Mouse (Mus musculus): ENCODE results near the gene Ptprg. TPM values are rescaled to one million over a fixed set of nuclear protein-coding genes. Genes with fewer than 3 reads are reported as not detected.

The Ptprg gene
- total and polyA plus RNA-seq, 3 experiments, result 25.1 to 57.1 (median 54.0) TPM

GRCm38 (mm10) chr14:11938912-11939311, 385.6 kb downstream of the Ptprg start:
- intact Hi-C loops (cut with DNase I), result no loop called here

DNA sequence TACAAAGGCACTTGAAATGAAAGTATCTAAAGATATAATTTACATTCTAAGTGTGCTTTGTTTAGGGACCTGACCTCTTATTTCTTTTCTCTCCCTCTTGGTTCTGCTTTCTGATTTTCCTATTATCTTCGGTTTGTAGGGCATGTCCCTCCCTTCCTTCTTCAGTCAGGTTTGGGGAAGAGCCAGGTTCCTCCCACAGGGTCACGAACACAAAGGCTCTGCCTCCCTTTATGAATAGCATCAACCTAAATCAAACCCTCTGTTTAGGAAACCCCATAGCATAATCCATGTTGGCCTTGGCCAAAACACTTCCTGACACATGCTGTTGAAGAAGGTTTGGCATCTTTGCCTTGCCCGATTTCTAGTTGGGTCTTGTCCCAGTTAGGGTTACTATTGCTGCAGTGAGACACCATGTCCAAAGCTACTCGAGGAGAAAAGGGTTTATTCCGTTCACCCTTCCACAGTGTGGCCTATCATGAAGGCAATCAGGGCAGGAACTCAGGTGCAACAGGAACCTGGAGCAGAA, 388.7 kb downstream of the Ptprg start:
- H3K27ac ChIP-seq, result no peak overlapping the region; the same call in 1 of the 2 replicates
- no peak overlapping the region for H3K9ac ChIP-seq (ENCODE audit: low read depth, low read length)
- DNase-seq, result no peak
- H3K27me3 ChIP-seq (ENCODE audit: control insufficient read depth, insufficient read depth, low read length), result no peaks in the 10 kb centered on the region
- H3K4me1 ChIP-seq (ENCODE audit: control insufficient read depth, insufficient read depth, low read length), result peaks cover 6% of the 10 kb centered on the region
- H3K4me3 ChIP-seq, result no peak overlapping the region
- intact Hi-C loops (cut with DNase I), result no loop called here
- 31% methylated on average over 5 of the region's 5 CpGs for WGBS
- peaks cover 3% of the 10 kb centered on the region for H3K36me3 ChIP-seq (ENCODE audit: control insufficient read depth, insufficient read depth, low read length)
- H3K79me2 ChIP-seq (replicated peaks; ENCODE audit: control insufficient read depth, insufficient read depth, low read length), result no peaks in the 10 kb centered on the region; the same call in 1 of the 2 replicates
- TF ChIP-seq EP300 (IDR thresholded peaks at IDR 0.05; ENCODE audit: insufficient read depth, low read depth, low read length) (no peak), POLR2A (IDR thresholded peaks at IDR 0.05; ENCODE audit: insufficient read depth, low read depth, low read length) (no peak), CTCF (IDR thresholded peaks at IDR 0.05) (no peak)

More at GRCm38 (mm10) chr14:11938912-11939311, 385.6 kb downstream of the Ptprg start:
- no peak for TF ChIP-seq CTCF (IDR thresholded peaks at IDR 0.05)
- TF ChIP-seq POLR2A (IDR thresholded peaks at IDR 0.05; ENCODE audit: insufficient read depth, low read depth, low read length), result no peak
- no peak for TF ChIP-seq EP300 (IDR thresholded peaks at IDR 0.05; ENCODE audit: insufficient read depth, low read depth, low read length)
- Histone ChIP-seq H3K27me3 (ENCODE audit: control insufficient read depth, insufficient read depth, low read length) (no peaks in the 10 kb centered on the region), H3K27ac (no peak overlapping the region), H3K36me3 (ENCODE audit: control insufficient read depth, insufficient read depth, low read length) (peaks cover 3% of the 10 kb centered on the region), H3K9ac (ENCODE audit: low read depth, low read length) (no peak overlapping the region), H3K4me1 (ENCODE audit: control insufficient read depth, insufficient read depth, low read length) (peaks cover 6% of the 10 kb centered on the region), H3K4me3 (no peak overlapping the region), H3K79me2 (replicated peaks; ENCODE audit: control insufficient read depth, insufficient read depth, low read length) (no peaks in the 10 kb centered on the region; the same call in 1 of the 2 replicates)
- DNase-seq, result no peak
- 86% methylated on average over 4 of the region's 4 CpGs for WGBS

DNA sequence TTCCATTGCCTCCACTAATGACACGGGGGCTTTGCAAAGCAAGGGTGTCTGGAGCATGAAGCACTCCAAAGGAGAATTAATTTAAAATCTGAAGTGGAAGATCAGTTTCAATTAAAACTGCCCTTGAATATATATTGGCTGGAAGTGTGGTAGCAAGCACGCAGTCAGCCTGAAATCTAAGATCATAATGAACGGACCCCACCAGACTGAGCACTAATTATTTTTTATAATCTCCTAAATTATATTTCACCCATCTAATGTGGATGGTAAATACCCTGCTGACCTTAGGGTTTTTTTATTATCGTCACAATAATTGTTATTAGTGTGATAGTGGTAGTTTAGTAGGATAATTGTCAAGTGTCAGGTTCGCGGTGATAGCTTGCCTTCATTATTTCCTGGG, 397.0 kb downstream of the Ptprg start:
- no peaks in the 10 kb centered on the region for H3K27me3 ChIP-seq (ENCODE audit: control insufficient read depth, insufficient read depth, low read length)
- H3K4me1 ChIP-seq (ENCODE audit: control insufficient read depth, insufficient read depth, low read length), result peaks cover 1% of the 10 kb centered on the region
- no peak overlapping the region for H3K27ac ChIP-seq
- peaks cover 6% of the 10 kb centered on the region; the same call in 1 of the 2 replicates for H3K36me3 ChIP-seq (ENCODE audit: control insufficient read depth, insufficient read depth, low read length)
- TF ChIP-seq CTCF (IDR thresholded peaks at IDR 0.05) (no peak), POLR2A (IDR thresholded peaks at IDR 0.05; ENCODE audit: insufficient read depth, low read depth, low read length) (no peak), EP300 (IDR thresholded peaks at IDR 0.05; ENCODE audit: insufficient read depth, low read depth, low read length) (no peak)
- no peak for DNase-seq
- no peak overlapping the region for H3K9ac ChIP-seq (ENCODE audit: low read depth, low read length)
- no peak overlapping the region for H3K4me3 ChIP-seq
- WGBS, result 96% methylated on average over 6 of the region's 6 CpGs
- H3K79me2 ChIP-seq (replicated peaks; ENCODE audit: control insufficient read depth, insufficient read depth, low read length), result no peaks in the 10 kb centered on the region; the same call in 1 of the 2 replicates
- intact Hi-C loops (cut with DNase I), result no loop called here

- Histone ChIP-seq H3K9ac (ENCODE audit: low read depth, low read length) (no peak overlapping the region), H3K79me2 (replicated peaks; ENCODE audit: control insufficient read depth, insufficient read depth, low read length) (peaks cover 2% of the 10 kb centered on the region), H3K4me3 (no peak overlapping the region), H3K36me3 (ENCODE audit: control insufficient read depth, insufficient read depth, low read length) (peaks cover 6% of the 10 kb centered on the region), H3K27ac (no peak overlapping the region), H3K27me3 (ENCODE audit: control insufficient read depth, insufficient read depth, low read length) (no peaks in the 10 kb centered on the region), H3K4me1 (ENCODE audit: control insufficient read depth, insufficient read depth, low read length) (peaks cover 3% of the 10 kb centered on the region)
- TF ChIP-seq CTCF (IDR thresholded peaks at IDR 0.05) (no peak), EP300 (IDR thresholded peaks at IDR 0.05; ENCODE audit: insufficient read depth, low read depth, low read length) (no peak), POLR2A (IDR thresholded peaks at IDR 0.05; ENCODE audit: insufficient read depth, low read depth, low read length) (no peak)
- intact Hi-C loops (cut with DNase I), result no loop called here
- DNase-seq, result no peak
- WGBS, result 74% methylated on average over 6 of the region's 6 CpGs
These were observed 401.9 kb downstream of the Ptprg start for GRCm38 (mm10) chr14:11955020-11955882.

DNA sequence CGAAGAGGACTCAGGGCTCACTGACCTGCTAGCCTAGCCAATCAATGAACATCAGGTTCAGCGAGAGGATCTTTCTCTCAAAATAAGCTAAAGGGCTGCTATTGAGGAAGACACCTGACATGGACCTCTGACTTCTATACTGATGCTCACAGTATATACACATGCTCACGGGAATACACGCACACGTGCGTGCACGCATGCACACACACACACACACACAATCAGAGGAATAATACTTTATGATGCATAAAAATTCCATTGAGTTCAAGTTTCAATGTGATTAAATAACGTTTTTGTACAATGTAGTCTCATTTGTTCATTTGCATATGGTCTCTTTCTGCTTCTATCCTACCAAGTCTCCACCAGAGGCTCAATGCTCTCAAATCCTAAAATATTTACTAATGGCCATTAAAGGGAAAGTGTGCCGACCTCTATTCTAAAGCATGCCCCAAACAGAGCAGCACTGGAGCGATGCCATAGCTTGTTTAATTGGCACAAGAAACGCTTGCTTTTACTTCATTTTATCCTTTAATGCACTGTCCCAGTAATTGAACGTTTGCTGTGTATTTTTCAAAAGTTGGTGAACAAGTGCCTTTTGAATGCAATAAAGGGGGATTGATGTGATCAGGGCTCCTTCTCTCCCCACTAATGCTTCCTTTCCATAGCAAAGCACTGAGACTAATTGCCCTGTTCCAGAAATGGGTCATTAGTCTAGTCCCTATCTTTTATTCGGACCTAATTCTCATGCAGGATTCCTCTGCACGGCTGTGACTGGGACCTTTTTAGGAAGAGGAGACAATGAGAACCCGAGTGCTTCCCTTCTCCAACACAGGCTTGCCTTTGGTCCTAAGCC, 407.2 kb downstream of the Ptprg start:
- intact Hi-C loops (cut with DNase I), result no loop called here

More for the DNA sequence above, 407.2 kb downstream of the Ptprg start:
- 81% methylated on average over 15 of the region's 15 CpGs for WGBS
- TF ChIP-seq EP300 (IDR thresholded peaks at IDR 0.05; ENCODE audit: insufficient read depth, low read depth, low read length), result no peak
- TF ChIP-seq POLR2A (IDR thresholded peaks at IDR 0.05; ENCODE audit: insufficient read depth, low read depth, low read length), result no peak
- no peak for TF ChIP-seq CTCF (IDR thresholded peaks at IDR 0.05)
- H3K36me3 ChIP-seq (ENCODE audit: control insufficient read depth, insufficient read depth, low read length), result peaks cover 1% of the 10 kb centered on the region
- no peak for DNase-seq
- no peak overlapping the region for H3K9ac ChIP-seq (ENCODE audit: low read depth, low read length)
- H3K4me3 ChIP-seq, result no peak overlapping the region
- no peaks in the 10 kb centered on the region for H3K27me3 ChIP-seq (ENCODE audit: control insufficient read depth, insufficient read depth, low read length)
- peaks cover 2% of the 10 kb centered on the region for H3K79me2 ChIP-seq (replicated peaks; ENCODE audit: control insufficient read depth, insufficient read depth, low read length)
- H3K27ac ChIP-seq, result no peak overlapping the region
- peaks cover 1% of the 10 kb centered on the region for H3K4me1 ChIP-seq (ENCODE audit: control insufficient read depth, insufficient read depth, low read length)
